Mouse (Mus musculus) intestine, embryonic 14.5 days (tissue): ENCODE data around the gene Cdc42ep1. TPM values are rescaled to one million over a fixed set of nuclear protein-coding genes. Genes with fewer than 3 reads are reported as not detected.
A peak's percentile ranks its signal among the peaks of the same experiment; 100 is the strongest.

ENCODE experiments used
- ATAC-seq: fragments of 200-750 bp; cut with Nextera tagmentation; replicated peaks from 2 replicates; pipeline ENCODE4 v1.8.0; 2017; ENCODE audit warnings: low read depth, moderate number of reproducible peaks, moderate TSS enrichment, moderate library complexity; ENCODE audit not compliant: low FRiP score, low TSS enrichment
- DNase-seq: peaks from one replicate; pipeline ENCODE4 v3.0.0-alpha.2; 2018; ENCODE audit warnings: low spot score
- H3K27ac ChIP-seq: fragments of 300-500 bp; sonication (generic); 2 replicates; pipeline ENCODE4 v1.5.1; 2014; ENCODE audit warnings: low read depth, mild to moderate bottlenecking, control low read depth
- H3K27me3 ChIP-seq: fragments of 300-500 bp; sonication (generic); replicated peaks from 2 replicates; pipeline ENCODE4 v1.6.1; 2014; ENCODE audit warnings: low read length, control low read depth; ENCODE audit not compliant: control insufficient read depth, insufficient read depth
- H3K36me3 ChIP-seq: fragments of 300-500 bp; sonication (generic); 2 replicates; pipeline ENCODE4 v1.6.1; 2014; ENCODE audit warnings: low read length, control low read depth; ENCODE audit not compliant: control insufficient read depth, insufficient read depth
- H3K4me1 ChIP-seq: fragments of 300-500 bp; sonication (generic); replicated peaks from 2 replicates; pipeline ENCODE4 v1.6.1; 2014; ENCODE audit warnings: low read length, control low read depth, mixed read lengths; ENCODE audit not compliant: control insufficient read depth, insufficient read depth
- H3K4me2 ChIP-seq: fragments of 300-500 bp; sonication (generic); 2 replicates; pipeline ENCODE4 v1.6.1; 2014; ENCODE audit warnings: low read length
- H3K4me3 ChIP-seq: fragments of 300-500 bp; sonication (generic); 2 replicates; pipeline ENCODE4 v1.5.1; 2014; ENCODE audit warnings: low read depth, low read length, control low read depth, mixed read lengths
- H3K9ac ChIP-seq: fragments of 300-500 bp; sonication (generic); 2 replicates; pipeline ENCODE4 v1.6.1; 2014; ENCODE audit warnings: mild to moderate bottlenecking, low read length
- H3K9me3 ChIP-seq: fragments of 300-500 bp; sonication (generic); 2 replicates; pipeline ENCODE4 v1.6.1; 2016; ENCODE audit warnings: low read length, control low read depth; ENCODE audit not compliant: control insufficient read depth
- WGBS: fragments of 180-500 bp; shearing (Covaris S2); extraction: QIAGEN DNeasy Blood & Tissue Kit; methylation state at CpG from one replicate; pipeline ENCODE4 v1.1.7; 2014; 5-methylcytosine and 5-hydroxymethylcytosine counted together
- polyA plus RNA-seq: library from polyadenylated mRNA; unstranded; fragments of >200 nt; fragmentation: Nextera tagmentation; extraction: Ambion mirVana; gene quantifications from 2 replicates; pipeline ENCODE4 v1.2.1, GENCODE M21; 2014

The Cdc42ep1 gene
- polyA plus RNA-seq = 44.9 and 45.7 TPM in 2 replicates

- peak; percentile 79 for DNase-seq
- peak; percentile 70 for ATAC-seq
Observed at GRCm38 (mm10) chr15:78842371-78843163, at the start of gene Cdc42ep1. Cdc42ep1 (plus strand) TSS chr15:78842624.

GRCm38 (mm10) chr15:78796196-78797059, 46.0 kb upstream of the Cdc42ep1 start:
- no peak overlapping the region for H3K27ac ChIP-seq
- peaks cover 5% of the 10 kb centered on the region for H3K27me3 ChIP-seq

More at GRCm38 (mm10) chr15:78842371-78843163, at the start of gene Cdc42ep1:
- Histone ChIP-seq H3K4me2 (peak within 1 kb of the TSS; percentile 73), H3K27ac (peak within 1 kb of the TSS; percentile 95), H3K4me3 (peak within 1 kb of the TSS; percentile 57), H3K27me3 (no peaks in the 10 kb centered on the region), H3K9ac (peak within 1 kb of the TSS; percentile 91), H3K4me1 (peaks cover 45% of the 10 kb centered on the region), H3K9me3 (no peaks in the 10 kb centered on the region), H3K36me3 (peaks cover 4% of the 10 kb centered on the region; the same call in 1 of the 2 replicates)
- WGBS = under 1% methylated on average over 85 of the region's 86 CpGs

DNA sequence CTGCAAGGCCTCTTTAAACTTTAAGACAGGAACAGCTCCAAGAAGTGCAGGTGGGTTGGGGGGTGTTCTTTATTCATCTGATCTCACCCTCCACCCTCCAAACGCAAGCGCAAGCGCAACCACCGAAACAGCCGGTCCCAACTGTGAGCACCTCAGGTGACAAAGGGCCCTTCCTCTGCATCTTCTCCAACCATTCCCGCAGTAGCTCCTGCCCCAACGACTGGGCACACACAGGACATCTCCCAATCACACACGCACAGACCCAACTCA, 45.4 kb upstream of the Cdc42ep1 start:
- H3K27me3 ChIP-seq = peaks cover 9% of the 10 kb centered on the region
- H3K4me2 ChIP-seq = no peak overlapping the region
- H3K4me1 ChIP-seq = peaks cover 21% of the 10 kb centered on the region; the same call in 1 of the 2 replicates
- DNase-seq (no peak), ATAC-seq (no peak)
- H3K9me3 ChIP-seq = no peaks in the 10 kb centered on the region
- H3K9ac ChIP-seq = no peak overlapping the region
- no peak overlapping the region for H3K4me3 ChIP-seq
- WGBS = 74% methylated on average over 8 of the region's 8 CpGs
- no peaks in the 10 kb centered on the region for H3K36me3 ChIP-seq
- no peak overlapping the region for H3K27ac ChIP-seq

More at GRCm38 (mm10) chr15:78796196-78797059, 46.0 kb upstream of the Cdc42ep1 start:
- H3K4me3 ChIP-seq = no peak overlapping the region
- H3K9me3 ChIP-seq = no peaks in the 10 kb centered on the region
- ATAC-seq = 0 out of 2 replicates have a peak, but pooled peaks have one; percentile 38
- no peak overlapping the region for H3K9ac ChIP-seq
- H3K36me3 ChIP-seq = no peaks in the 10 kb centered on the region
- H3K4me2 ChIP-seq = no peak overlapping the region
- WGBS = 39% methylated on average over 25 of the region's 25 CpGs
- H3K4me1 ChIP-seq = peaks cover 19% of the 10 kb centered on the region; the same call in 1 of the 2 replicates
- DNase-seq = no peak

DNA sequence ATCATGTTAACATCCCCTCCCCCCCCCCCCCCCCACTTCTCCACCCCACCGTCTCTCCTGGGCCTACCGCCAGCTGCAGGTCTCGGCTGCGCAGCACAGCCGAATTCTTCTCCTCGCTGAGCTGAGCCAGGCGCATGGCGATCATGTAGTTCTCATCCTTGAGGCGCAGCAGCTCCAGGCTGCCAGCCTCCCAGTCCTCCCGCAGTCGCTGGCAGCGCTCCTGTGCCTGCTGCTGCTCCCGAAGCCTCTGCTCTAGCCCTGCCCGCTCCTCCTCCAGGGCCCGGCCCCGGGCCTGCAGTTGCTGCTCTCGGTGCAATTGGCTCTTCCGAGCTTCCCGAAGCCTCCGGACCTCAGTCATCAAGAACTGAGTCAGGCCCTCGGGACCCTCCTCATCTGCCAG, 43.4 kb upstream of the Cdc42ep1 start:
- Histone ChIP-seq H3K27ac (no peak overlapping the region), H3K4me2 (no peak overlapping the region), H3K9ac (0 out of 2 replicates have a peak overlapping the region, but pooled peaks have one; percentile 13), H3K4me3 (no peak overlapping the region), H3K9me3 (no peaks in the 10 kb centered on the region), H3K4me1 (peaks cover 30% of the 10 kb centered on the region), H3K36me3 (no peaks in the 10 kb centered on the region), H3K27me3 (peaks cover 13% of the 10 kb centered on the region)
- DNase-seq = no peak
- ATAC-seq = no peak
- 47% methylated on average over 21 of the region's 21 CpGs for WGBS

GRCm38 (mm10) chr15:78801571-78801970, 40.9 kb upstream of the Cdc42ep1 start:
- Histone ChIP-seq H3K27me3 (peaks cover 13% of the 10 kb centered on the region), H3K4me3 (no peak overlapping the region), H3K36me3 (no peaks in the 10 kb centered on the region), H3K9ac (no peak overlapping the region), H3K9me3 (no peaks in the 10 kb centered on the region), H3K27ac (no peak overlapping the region), H3K4me2 (peak overlapping the region; percentile 96), H3K4me1 (peaks cover 19% of the 10 kb centered on the region)
- 75% methylated on average over 9 of the region's 9 CpGs for WGBS
- ATAC-seq (no peak), DNase-seq (no peak)

- WGBS = 4% methylated on average over 67 of the region's 67 CpGs
- Histone ChIP-seq H3K4me1 (peaks cover 16% of the 10 kb centered on the region), H3K9me3 (no peaks in the 10 kb centered on the region), H3K4me3 (peak overlapping the region; percentile 57), H3K9ac (peak overlapping the region; percentile 61), H3K36me3 (no peaks in the 10 kb centered on the region), H3K27ac (peak overlapping the region; percentile 54), H3K4me2 (peak overlapping the region; percentile 96), H3K27me3 (peaks cover 13% of the 10 kb centered on the region)
- no peak for DNase-seq
- ATAC-seq = 0 out of 2 replicates have a peak, but pooled peaks have one; percentile 5
Observed at GRCm38 (mm10) chr15:78801971-78802741, 40.3 kb upstream of the Cdc42ep1 start.

GRCm38 (mm10) chr15:78802776-78803391, 39.5 kb upstream of the Cdc42ep1 start, which contains the start of gene Card10:
Card10 (minus strand) TSS chr15:78803042.
- Histone ChIP-seq H3K9me3 (no peaks in the 10 kb centered on the region), H3K27ac (peak within 1 kb of the TSS; percentile 54), H3K4me3 (peak within 1 kb of the TSS; percentile 57), H3K9ac (peak within 1 kb of the TSS; percentile 61), H3K4me1 (peaks cover 16% of the 10 kb centered on the region), H3K36me3 (no peaks in the 10 kb centered on the region), H3K4me2 (peak within 1 kb of the TSS; percentile 96), H3K27me3 (peaks cover 13% of the 10 kb centered on the region)
- ATAC-seq (peak; percentile 54), DNase-seq (no peak)
- 2% methylated on average over 59 of the region's 70 CpGs for WGBS
